Mouse (Mus musculus) heart, postnatal 0 days (tissue): ENCODE measurements around the gene Serac1.

Source experiments
- CTCF ChIP-seq: IDR thresholded peaks from 2 replicates; pipeline ENCODE4 v1.5.1; 2016; ENCODE audit warnings: antibody characterized with exemption, control low read depth, low read depth
- EP300 ChIP-seq: IDR thresholded peaks from 2 replicates; pipeline ENCODE4 v1.6.1; 2016; ENCODE audit warnings: antibody characterized with exemption, low read depth

DNA sequence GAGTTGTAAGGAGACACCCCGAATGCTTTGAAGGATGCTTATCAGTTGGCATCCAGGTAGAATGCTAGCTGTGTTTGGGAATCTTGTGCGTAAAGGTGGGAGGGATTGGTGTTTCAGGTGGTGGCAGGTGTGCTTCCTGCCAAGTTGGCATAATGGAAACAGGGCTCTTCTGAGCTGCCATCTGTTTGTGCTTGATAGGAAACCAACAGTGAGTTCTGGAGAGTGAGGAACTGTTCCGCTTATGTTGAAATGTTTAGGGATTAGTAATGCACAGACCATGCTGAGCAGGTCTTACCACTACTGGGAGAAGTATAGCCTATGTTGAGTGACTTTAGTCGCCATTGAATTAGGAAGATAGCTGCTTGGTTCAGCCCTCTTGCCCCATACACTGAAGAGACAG, 39.3 kb upstream of the Serac1 start:
- TF ChIP-seq EP300 = no peak
- TF ChIP-seq CTCF = no peak
